ENCODE assay signal across 25 mouse cellular contexts in genomic region chr2:121885509-121886106, GRCm38 (mm10). TPM values are rescaled to one million over a fixed set of nuclear protein-coding genes. Genes with fewer than 3 reads are reported as not detected.
A peak's percentile ranks its signal among the peaks of the same experiment; 100 is the strongest.
DNase-seq lines count a peak whose midpoint lies in the region; ATAC-seq and TF ChIP-seq lines count a peak whose summit lies in the region.
"Had no signal": no experiment of that assay in that cellular context is flagged by ENCODE, and none has a peak within 500 bp of the region (broad histone marks: within the 10 kb centered on the region; RNA-seq: fewer than 3 reads in every experiment).

No protein-coding gene starts in this region.

- intact Hi-C loops in left cerebral cortex, adult 2 months (cut with DNase I) = no loop called here

- no peak for DNase-seq in kidney, adult 2 months
- DNase-seq in MEL (ENCODE audit: low read depth, low spot score) = peak; percentile 53
- DNase-seq in left cerebral cortex, adult 2 months (ENCODE audit: extremely low spot score in 1 of 2, low spot score in 2 of 2) = no peak
- DNase-seq: adrenal gland, adult 8-10 months; adrenal gland, postnatal 14 days; adrenal gland, postnatal 36 days; cerebellum, adult 11 months; cerebellum, adult 18-20 months; cerebellum, adult 8-10 months; cerebellum, adult 9-11 months; cerebellum, postnatal 14 days; cerebellum, postnatal 36 days; embryo, embryonic 11 days; forebrain, postnatal 0 days had no signal

- no peaks in the 10 kb centered on the region for H3K79me2 ChIP-seq in MEL (ENCODE audit: control insufficient read depth, insufficient read depth, low read length, poor library complexity)

- no peaks in the 10 kb centered on the region for H3K9me3 ChIP-seq in kidney, embryonic 15.5 days (replicated peaks)
- H3K9me3 ChIP-seq in MEL (replicated peaks; ENCODE audit: insufficient read depth, low read length) = no peaks in the 10 kb centered on the region
- no peaks in the 10 kb centered on the region for H3K9me3 ChIP-seq in forebrain, embryonic 12.5 days
- H3K9me3 ChIP-seq: embryonic facial prominence, embryonic 13.5 days; embryonic facial prominence, embryonic 15.5 days; forebrain, embryonic 10.5 days; forebrain, embryonic 13.5 days; forebrain, embryonic 15.5 days; G1E had no signal

- 15% methylated on average over 1 of the region's 1 CpGs for WGBS in kidney, adult 2 months
- WGBS in kidney, embryonic 15.5 days = 50% methylated on average over 1 of the region's 1 CpGs
- WGBS in forebrain, embryonic 12.5 days = 91% methylated on average over 1 of the region's 1 CpGs

- H3K4me2 ChIP-seq in kidney, embryonic 15.5 days = no peak overlapping the region
- H3K4me2 ChIP-seq in forebrain, embryonic 12.5 days = no peak overlapping the region
- H3K4me2 ChIP-seq: embryonic facial prominence, embryonic 13.5 days; embryonic facial prominence, embryonic 15.5 days; forebrain, embryonic 13.5 days; forebrain, embryonic 15.5 days had no signal

- no peak overlapping the region for H3K9ac ChIP-seq in kidney, embryonic 15.5 days
- no peak overlapping the region for H3K9ac ChIP-seq in MEL (ENCODE audit: control insufficient read depth, low read depth, low read length, poor library complexity, severe bottlenecking)
- no peak overlapping the region for H3K9ac ChIP-seq in forebrain, embryonic 12.5 days
- H3K9ac ChIP-seq: embryonic facial prominence, embryonic 13.5 days; embryonic facial prominence, embryonic 15.5 days; forebrain, embryonic 13.5 days; forebrain, embryonic 15.5 days; forebrain, postnatal 0 days had no signal

- no peak overlapping the region for H3K4me3 ChIP-seq in kidney, adult 2 months (ENCODE audit: insufficient read depth, low read depth, low read length)
- H3K4me3 ChIP-seq in kidney, embryonic 15.5 days (replicated peaks) = no peak overlapping the region
- H3K4me3 ChIP-seq in MEL (ENCODE audit: control insufficient read depth in 1 of 2, insufficient read depth in 1 of 2, low read depth in 2 of 2, low read length in 2 of 2) = no peak overlapping the region
- no peak overlapping the region for H3K4me3 ChIP-seq in forebrain, embryonic 12.5 days (replicated peaks)
- no peak overlapping the region for H3K4me3 ChIP-seq in left cerebral cortex, adult 2 months
- H3K4me3 ChIP-seq: embryonic facial prominence, embryonic 13.5 days; embryonic facial prominence, embryonic 15.5 days; erythroblast, embryonic 14.5 days; forebrain, embryonic 10.5 days; forebrain, embryonic 13.5 days; forebrain, embryonic 15.5 days had no signal

- TF ChIP-seq RAD21 in MEL (IDR thresholded peaks at IDR 0.05; ENCODE audit: low read depth, low read length) = no peak

- TF ChIP-seq POLR2A in kidney, adult 2 months (IDR thresholded peaks at IDR 0.05; ENCODE audit: low read depth, low read length) = no peak
- TF ChIP-seq POLR2A in MEL (IDR thresholded peaks at IDR 0.05; ENCODE audit: control insufficient read depth in 1 of 2, insufficient read depth in 1 of 2, low read depth in 1 of 2, low read length in 2 of 2, poor library complexity in 1 of 2) = no peak

- peaks cover 10% of the 10 kb centered on the region; the same call in 1 of the 2 replicates for H3K4me1 ChIP-seq in kidney, adult 2 months (ENCODE audit: control insufficient read depth, insufficient read depth, low read length)
- H3K4me1 ChIP-seq in kidney, embryonic 15.5 days = 0 out of 2 replicates have a peak, but pooled peaks cover 7% of the 10 kb centered on the region
- H3K4me1 ChIP-seq in MEL (ENCODE audit: control insufficient read depth in 1 of 2, insufficient read depth in 2 of 2, low read length in 2 of 2) = peaks cover 3 to 7% of the 10 kb centered on the region in 2 experiments; a peak in 3 of 4 replicates
- no peaks in the 10 kb centered on the region for H3K4me1 ChIP-seq in forebrain, embryonic 12.5 days
- H3K4me1 ChIP-seq: embryonic facial prominence, embryonic 13.5 days; embryonic facial prominence, embryonic 15.5 days; forebrain, embryonic 10.5 days; forebrain, embryonic 13.5 days; forebrain, embryonic 15.5 days had no signal

- ATAC-seq in kidney, embryonic 15.5 days (replicated peaks; ENCODE audit: low FRiP score) = no peak
- no peak for ATAC-seq in forebrain, embryonic 12.5 days (ENCODE audit: low FRiP score)
- ATAC-seq: activated CD4-positive, CD25-positive, alpha-beta regulatory T cell, adult 4 months; forebrain, embryonic 13.5 days; forebrain, embryonic 15.5 days; forebrain, postnatal 0 days; Patski had no signal

- no peak for TF ChIP-seq CTCF in kidney, adult 2 months (conservative IDR thresholded peaks at IDR 0.05; ENCODE audit: insufficient read depth, insufficient read length, low read depth, low read length)
- no peak for TF ChIP-seq CTCF in MEL (IDR thresholded peaks at IDR 0.05 in 2 of 3, conservative IDR thresholded peaks at IDR 0.05 in 1 of 3; ENCODE audit: control insufficient read depth in 1 of 3, insufficient read depth in 1 of 3, low read depth in 2 of 3, low read length in 3 of 3, poor library complexity in 1 of 3, severe bottlenecking in 1 of 3)
- no peak for TF ChIP-seq CTCF in left cerebral cortex, adult 2 months (IDR thresholded peaks at IDR 0.05)

- peak overlapping the region; percentile 31; the same call in 1 of the 2 replicates for H3K27ac ChIP-seq in kidney, adult 2 months (ENCODE audit: insufficient read depth, low read depth, low read length)
- H3K27ac ChIP-seq in kidney, embryonic 15.5 days = no peak overlapping the region
- peak overlapping the region; percentile 59 for H3K27ac ChIP-seq in MEL (ENCODE audit: control insufficient read depth, low read depth, low read length)
- no peak overlapping the region for H3K27ac ChIP-seq in forebrain, embryonic 12.5 days
- H3K27ac ChIP-seq in left cerebral cortex, adult 2 months = no peak overlapping the region
- H3K27ac ChIP-seq: embryonic facial prominence, embryonic 13.5 days; embryonic facial prominence, embryonic 15.5 days; forebrain, embryonic 10.5 days; forebrain, embryonic 13.5 days; forebrain, embryonic 15.5 days had no signal

- H3K36me3 ChIP-seq in kidney, adult 2 months (ENCODE audit: control insufficient read depth, insufficient read depth, low read length) = no peaks in the 10 kb centered on the region
- H3K36me3 ChIP-seq in kidney, embryonic 15.5 days = peaks cover 3% of the 10 kb centered on the region; the same call in 1 of the 2 replicates
- H3K36me3 ChIP-seq in MEL (ENCODE audit: control insufficient read depth in 1 of 2, insufficient read depth in 2 of 2, low read length in 2 of 2) = peaks cover 0 to 9% of the 10 kb centered on the region in 2 experiments; a peak in 2 of 4 replicates
- H3K36me3 ChIP-seq in forebrain, embryonic 12.5 days (replicated peaks) = no peaks in the 10 kb centered on the region
- H3K36me3 ChIP-seq: embryonic facial prominence, embryonic 15.5 days; forebrain, embryonic 15.5 days had no signal

- peak; percentile 62 to 80 for TF ChIP-seq EP300 in MEL (IDR thresholded peaks at IDR 0.05; ENCODE audit: low read depth in 1 of 2, low read length in 2 of 2)

- H3K27me3 ChIP-seq in kidney, adult 2 months (replicated peaks; ENCODE audit: control insufficient read depth, insufficient read depth, low read length) = no peaks in the 10 kb centered on the region
- H3K27me3 ChIP-seq in kidney, embryonic 15.5 days = no peaks in the 10 kb centered on the region
- no peaks in the 10 kb centered on the region for H3K27me3 ChIP-seq in MEL (ENCODE audit: control insufficient read depth in 1 of 2, insufficient read depth in 2 of 2, low read length in 2 of 2)
- H3K27me3 ChIP-seq in forebrain, embryonic 12.5 days = no peaks in the 10 kb centered on the region
- H3K27me3 ChIP-seq: embryonic facial prominence, embryonic 13.5 days; embryonic facial prominence, embryonic 15.5 days; forebrain, embryonic 13.5 days; forebrain, embryonic 15.5 days; Patski had no signal

TF ChIP-seq in MEL, 35 proteins besides CTCF, POLR2A, EP300 and RAD21:
- TF ChIP-seq TCF12 (IDR thresholded peaks at IDR 0.05; ENCODE audit: low read depth, low read length) (0 out of 2 replicates have a peak, but pooled peaks have one; percentile 34), E2F4 (IDR thresholded peaks at IDR 0.05; ENCODE audit: borderline replicate concordance, low read depth, low read length) (no peak), ZNF384 (IDR thresholded peaks at IDR 0.05; ENCODE audit: low read depth, low read length) (peak; percentile 97), TBP (IDR thresholded peaks at IDR 0.05; ENCODE audit: low read depth, low read length) (no peak), MAZ (IDR thresholded peaks at IDR 0.05; ENCODE audit: low read depth, low read length) (no peak), SIN3A (IDR thresholded peaks at IDR 0.05; ENCODE audit: low read length) (peak; percentile 27; the same call in 1 of the 2 replicates), GATA1 (IDR thresholded peaks at IDR 0.05; ENCODE audit: low read depth, low read length) (peak; percentile 80), USF1 (IDR thresholded peaks at IDR 0.05; ENCODE audit: low read depth, low read length) (no peak), JUND (IDR thresholded peaks at IDR 0.05; ENCODE audit: low read depth, low read length) (0 out of 2 replicates have a peak, but pooled peaks have one; percentile 37)

RNA-seq across cellular contexts. Expression of gene Casc4, which starts 18.8 kb away (rescaled TPM):
- polyA plus RNA-seq in kidney, adult 2 months (2012; rRNA removed) = 9.6 and 12.9 TPM in 2 replicates
- polyA plus RNA-seq in kidney, embryonic 15.5 days (2015; fragmentation: Nextera tagmentation; extraction: Ambion mirVana) = 20.0 and 23.3 TPM in 2 replicates
- total RNA-seq in MEL (2012; rRNA removed) = 25.2 and 30.1 TPM in 2 replicates
- 100 to 1,000 TPM in 1 of 2 experiments, 10 to 100 TPM in 1; 26.0 to 124 TPM for polyA plus RNA-seq in MEL (2012; ENCODE audit: insufficient read depth in 1 of 2, insufficient read length in 2 of 2, low read depth in 1 of 2, low replicate concordance in 2 of 2, missing spikeins in 1 of 2)
- 29.5 and 30.7 TPM in 2 replicates for polyA plus RNA-seq in forebrain, embryonic 12.5 days (2016; fragmentation: Nextera tagmentation; extraction: Ambion mirVana)
- 100 to 1,000 TPM in 1 of 2 experiments, 10 to 100 TPM in 1; 96.5 to 105 TPM for total RNA-seq in left cerebral cortex, adult 2 months (2021)
- polyA plus RNA-seq: erythroblast, embryonic 14.5 days had no signal

Comparison
In these comparisons a context has a peak if more than half of its experiments do, and no peak if none do; other contexts are left out.
1. H3K27ac ChIP-seq: peak in kidney, adult 2 months (single experiment) and MEL (single experiment); none in kidney, embryonic 15.5 days (single experiment), forebrain, embryonic 12.5 days (single experiment) and left cerebral cortex, adult 2 months (single experiment).